Mouse (Mus musculus) embryo, embryonic 10 days (tissue): Measurements from ENCODE around the gene Zfp219.

Experiments
- DNase-seq: peaks from one replicate; pipeline ENCODE4 v3.0.0-alpha.2; 2015; ENCODE audit warnings: low spot score

Gene Zfp219

GRCm38 (mm10) chr14:52018248-52019050 lies 2.1 kb downstream of the Zfp219 start:
- DNase-seq, result no peak

- DNase-seq, result no peak
Measured at GRCm38 (mm10) chr14:52017662-52018061, 2.9 kb downstream of the Zfp219 start.

- DNase-seq, result no peak
Measured at GRCm38 (mm10) chr14:52016625-52017405, 3.7 kb downstream of the Zfp219 start.

- no peak for DNase-seq
Measured at GRCm38 (mm10) chr14:52015445-52016100, 5.0 kb downstream of the Zfp219 start, which contains the start of gene Tmem253. Tmem253 (plus strand) TSS chr14:52015658.

- peak; percentile 82 for DNase-seq
Measured at GRCm38 (mm10) chr14:52014761-52015311, 5.7 kb downstream of the Zfp219 start.

GRCm38 (mm10) chr14:52014271-52014760 lies 6.2 kb downstream of the Zfp219 start:
- DNase-seq, result no peak

- DNase-seq, result peak; percentile 37
Measured at GRCm38 (mm10) chr14:52013771-52014219, 6.7 kb downstream of the Zfp219 start.

- no peak for DNase-seq
Measured at GRCm38 (mm10) chr14:52013021-52013610, 7.4 kb downstream of the Zfp219 start.

GRCm38 (mm10) chr14:52012553-52012952 lies 8.0 kb downstream of the Zfp219 start:
- DNase-seq, result no peak

GRCm38 (mm10) chr14:52012085-52012484 lies 8.4 kb downstream of the Zfp219 start:
- no peak for DNase-seq

GRCm38 (mm10) chr14:52011683-52012082 lies 8.8 kb downstream of the Zfp219 start:
- DNase-seq, result peak; percentile 59

- DNase-seq, result peak; percentile 87
Measured at GRCm38 (mm10) chr14:52010446-52011111, 10.0 kb downstream of the Zfp219 start.

GRCm38 (mm10) chr14:52009841-52010240 lies 10.7 kb downstream of the Zfp219 start:
- DNase-seq, result no peak

GRCm38 (mm10) chr14:52009361-52009760 lies 11.2 kb downstream of the Zfp219 start:
- no peak for DNase-seq

GRCm38 (mm10) chr14:52008321-52009203 lies 12.0 kb downstream of the Zfp219 start:
- DNase-seq, result peak; percentile 89

- DNase-seq, result no peak
Measured at GRCm38 (mm10) chr14:52006771-52007170, 13.8 kb downstream of the Zfp219 start.

GRCm38 (mm10) chr14:52006241-52006640 lies 14.3 kb downstream of the Zfp219 start:
- no peak for DNase-seq

- DNase-seq, result no peak
Measured at GRCm38 (mm10) chr14:52005616-52006015, 14.9 kb downstream of the Zfp219 start.

- DNase-seq, result no peak
Measured at GRCm38 (mm10) chr14:52005141-52005540, 15.4 kb downstream of the Zfp219 start.

GRCm38 (mm10) chr14:52003981-52004495 lies 16.5 kb downstream of the Zfp219 start:
- DNase-seq, result peak; percentile 79
